Mouse (Mus musculus): ENCODE data around the gene Nmrk2. TPM values are rescaled to one million over a fixed set of nuclear protein-coding genes. Genes with fewer than 3 reads are reported as not detected.
A peak's percentile ranks its signal among the peaks of the same experiment; 100 is the strongest.

Gene Nmrk2
- total RNA-seq, 2 experiments from 2014 or later: 0.42 TPM; not detected in 1

DNA sequence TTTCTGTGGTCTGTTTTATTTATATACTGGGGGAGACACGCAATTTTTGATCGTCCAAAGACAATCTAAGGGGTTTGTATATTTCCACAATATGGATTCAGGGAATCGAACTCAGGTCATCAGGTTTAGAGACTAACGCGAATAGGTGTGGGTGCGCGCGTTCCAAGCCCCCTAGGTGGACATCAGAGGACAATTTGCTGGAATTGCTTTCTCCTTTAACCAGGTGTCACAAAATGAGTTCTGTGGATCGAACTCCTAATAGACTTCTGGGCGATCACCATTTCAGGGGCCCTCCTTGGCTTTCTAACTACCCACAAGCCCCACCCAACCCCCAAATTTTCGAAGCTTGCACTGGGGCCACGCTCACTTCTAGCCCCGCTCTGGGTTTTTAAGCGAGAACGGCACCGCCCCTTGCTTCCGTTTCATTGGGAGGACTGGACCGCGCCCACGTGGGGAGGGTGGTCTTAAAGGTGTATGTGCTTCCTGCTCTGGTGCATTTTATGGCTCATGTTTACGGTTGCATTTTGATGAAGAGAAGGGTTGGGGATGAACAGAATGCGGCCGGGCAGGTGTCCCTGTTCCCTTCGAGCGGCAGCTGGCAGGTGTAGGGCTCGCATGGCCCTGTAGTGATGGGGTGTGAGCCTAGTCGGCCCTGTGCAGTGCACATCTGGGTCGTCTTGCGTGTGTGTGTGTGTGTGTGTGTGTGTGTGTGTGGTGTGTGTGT lies 33.2 kb downstream of the Nmrk2 start:
- DNase-seq (ENCODE audit: extremely low spot score in 1 of 2, low spot score in 2 of 2): peak; percentile 71 to 75
- H3K4me3 ChIP-seq: peak overlapping the region; percentile 54
- TF ChIP-seq CTCF (IDR thresholded peaks at IDR 0.05): no peak
- H3K27ac ChIP-seq: peak overlapping the region; percentile 85
- intact Hi-C loops (cut with DNase I): loop anchor here (2.0 to 5.0 kb wide), 2 partner anchors 32 to 241 kb away; no protein-coding TSS in a partner anchor

DNA sequence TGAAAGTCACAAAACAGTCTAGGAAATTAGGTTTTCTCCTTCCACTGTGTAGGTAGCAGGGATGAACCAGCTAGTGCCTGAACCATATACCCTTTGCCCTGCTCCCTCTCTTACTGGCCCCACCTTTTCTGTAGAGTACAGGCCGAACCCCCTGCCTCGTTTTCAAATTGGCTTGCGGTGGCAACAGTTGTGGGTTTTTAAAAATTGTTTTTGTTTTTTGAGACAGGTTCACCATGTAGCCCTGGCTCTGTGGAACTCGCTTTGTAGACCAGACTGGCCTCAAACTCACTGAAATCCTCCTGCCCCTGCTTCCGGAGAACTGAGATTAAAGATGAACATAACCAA lies 33.8 kb downstream of the Nmrk2 start:
- peak overlapping the region; percentile 54 for H3K4me3 ChIP-seq
- intact Hi-C loops (cut with DNase I): loop anchor here (2.0 to 5.0 kb wide), 2 partner anchors 31 to 241 kb away; no protein-coding TSS in a partner anchor
- peak overlapping the region; percentile 85 for H3K27ac ChIP-seq
- no peak for TF ChIP-seq CTCF (IDR thresholded peaks at IDR 0.05)
- DNase-seq (ENCODE audit: extremely low spot score in 1 of 2, low spot score in 2 of 2): no peak

DNA sequence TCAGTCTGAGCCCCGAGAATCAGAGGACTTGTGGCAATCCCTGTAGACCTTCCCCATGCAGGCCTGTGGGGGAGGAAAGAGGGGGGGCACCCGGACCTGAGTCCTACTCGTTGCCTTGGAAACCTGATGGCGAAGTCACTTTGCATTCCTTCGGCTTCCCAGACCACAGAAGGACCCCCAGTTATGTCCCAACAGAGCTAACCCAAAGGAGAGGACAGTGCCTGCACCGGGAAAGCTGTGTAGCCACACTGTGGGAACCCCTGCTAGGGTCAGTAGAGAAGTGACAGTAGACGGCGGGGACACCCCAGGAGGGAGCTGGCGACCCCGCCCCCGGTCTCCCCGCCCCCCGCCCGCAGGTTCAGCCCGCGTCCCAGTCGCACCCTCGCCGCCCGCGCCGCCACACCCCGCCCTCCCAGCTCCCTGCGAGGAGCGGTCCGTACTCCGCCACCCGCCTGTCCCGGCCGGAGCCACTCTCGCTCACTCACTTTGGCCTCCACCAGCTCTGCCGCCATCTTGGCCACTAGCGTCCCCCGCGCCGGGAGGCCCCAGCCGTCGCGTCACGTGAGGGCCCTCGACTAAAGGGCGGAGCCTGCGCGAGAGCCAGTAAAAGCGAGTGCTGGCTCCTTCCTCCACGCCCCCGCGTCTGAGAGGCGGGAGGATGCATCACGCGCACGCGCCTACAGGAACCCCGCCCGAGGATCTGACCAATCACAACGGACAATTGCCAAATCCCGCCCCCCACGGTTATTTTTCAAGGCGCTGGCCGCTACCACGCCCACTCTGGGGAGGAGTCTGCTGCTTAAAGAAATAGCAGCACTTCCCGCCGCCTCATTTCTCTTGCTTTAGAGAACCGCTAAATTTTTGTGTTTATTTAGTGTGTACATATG lies 34.4 kb downstream of the Nmrk2 start, which contains the start of gene Pias4:
Pias4 (minus strand) TSS at position 724 of the 887 bp plus-strand sequence.
- intact Hi-C loops (cut with DNase I): loop anchor here (2.0 to 5.0 kb wide), 2 partner anchors 31 to 240 kb away; no protein-coding TSS in a partner anchor
- no peak for TF ChIP-seq CTCF (IDR thresholded peaks at IDR 0.05)
- H3K4me3 ChIP-seq: peak within 1 kb of the TSS; percentile 94
- peak within 1 kb of the TSS; percentile 86 for H3K27ac ChIP-seq
- DNase-seq (ENCODE audit: extremely low spot score in 1 of 2, low spot score in 2 of 2): peak; percentile 100

DNA sequence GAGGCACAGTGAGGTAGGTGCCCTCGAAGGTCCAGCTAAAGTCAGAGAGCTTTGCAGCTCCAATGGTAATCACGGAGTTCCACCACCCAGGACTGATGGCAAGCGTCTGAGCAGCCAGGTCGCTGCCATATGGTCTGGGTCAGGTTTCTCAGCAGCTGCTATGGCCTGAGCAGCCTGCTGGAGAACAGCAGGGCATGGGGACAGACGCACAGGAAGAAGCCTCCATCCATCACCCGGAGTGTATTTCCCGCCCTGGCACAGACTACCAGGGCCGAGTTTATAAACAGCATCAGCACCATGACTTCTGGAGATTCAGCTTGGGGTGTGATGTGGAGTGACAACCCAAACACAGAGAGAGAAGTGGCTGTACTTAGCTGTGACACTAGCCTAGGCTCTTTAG lies 36.7 kb downstream of the Nmrk2 start:
- DNase-seq (ENCODE audit: extremely low spot score in 1 of 2, low spot score in 2 of 2): no peak
- intact Hi-C loops (cut with DNase I): loop anchor here (5.0 kb wide), 1 partner anchor 238 kb away; no protein-coding TSS in a partner anchor
- no peak overlapping the region for H3K4me3 ChIP-seq
- no peak overlapping the region for H3K27ac ChIP-seq
- TF ChIP-seq CTCF (IDR thresholded peaks at IDR 0.05): no peak

DNA sequence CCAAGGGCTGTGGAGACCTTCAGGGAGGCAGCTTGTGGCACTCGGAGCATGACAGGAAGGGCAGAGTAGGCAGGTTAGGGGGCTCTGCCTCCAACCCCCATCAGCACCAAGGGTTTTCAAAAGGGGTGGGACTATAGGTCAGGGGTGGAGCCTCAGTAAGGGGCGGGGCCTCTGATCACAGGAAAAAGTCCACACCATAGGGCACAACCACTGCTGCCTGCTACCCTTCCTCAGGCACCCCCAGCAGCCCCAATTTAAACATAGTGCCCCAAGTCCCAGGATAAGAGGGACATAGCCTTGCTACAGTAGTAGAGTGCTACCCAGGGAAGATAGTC lies 39.6 kb downstream of the Nmrk2 start:
- intact Hi-C loops (cut with DNase I): no loop called here
- TF ChIP-seq CTCF (IDR thresholded peaks at IDR 0.05): no peak
- DNase-seq (ENCODE audit: extremely low spot score in 1 of 2, low spot score in 2 of 2): no peak
- Histone ChIP-seq H3K4me3 (no peak overlapping the region), H3K27ac (no peak overlapping the region)

DNA sequence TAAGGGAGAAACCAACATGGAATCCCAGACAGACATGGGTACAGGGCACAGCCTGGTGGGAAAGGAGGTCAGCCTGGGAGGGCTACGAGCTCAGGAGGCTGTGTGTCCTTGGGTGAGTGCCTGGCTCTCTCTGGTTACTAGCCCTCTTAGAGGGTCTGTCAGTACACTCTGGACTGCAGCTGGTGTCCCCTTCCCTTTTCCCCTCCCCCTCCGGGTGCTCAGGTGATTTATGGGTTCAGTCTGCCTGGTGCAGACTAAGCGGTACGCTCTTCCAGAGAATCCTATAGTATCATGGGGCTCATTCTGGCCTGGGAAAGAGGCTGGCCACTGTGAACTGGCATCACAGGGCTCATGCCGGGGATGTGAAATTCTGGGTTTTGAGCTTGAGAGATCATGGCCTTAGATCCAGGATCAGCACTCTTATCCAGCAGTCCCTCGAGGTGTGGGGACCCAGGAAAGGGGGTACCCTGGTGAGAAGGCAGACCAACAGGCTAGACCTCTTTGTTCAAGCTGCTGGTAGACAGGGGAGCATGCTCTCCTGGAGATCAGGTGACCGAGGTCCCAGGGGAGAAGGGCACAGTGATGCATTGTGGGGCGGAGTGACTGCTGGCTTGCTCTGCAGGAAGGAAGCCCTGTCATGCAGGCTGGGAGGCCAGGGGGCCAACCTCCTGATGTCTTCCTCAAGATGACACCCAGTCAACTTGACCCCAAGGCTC lies 40.1 kb downstream of the Nmrk2 start:
- DNase-seq (ENCODE audit: extremely low spot score in 1 of 2, low spot score in 2 of 2): no peak
- intact Hi-C loops (cut with DNase I): no loop called here
- Histone ChIP-seq H3K4me3 (no peak overlapping the region), H3K27ac (no peak overlapping the region)
- no peak for TF ChIP-seq CTCF (IDR thresholded peaks at IDR 0.05)

DNA sequence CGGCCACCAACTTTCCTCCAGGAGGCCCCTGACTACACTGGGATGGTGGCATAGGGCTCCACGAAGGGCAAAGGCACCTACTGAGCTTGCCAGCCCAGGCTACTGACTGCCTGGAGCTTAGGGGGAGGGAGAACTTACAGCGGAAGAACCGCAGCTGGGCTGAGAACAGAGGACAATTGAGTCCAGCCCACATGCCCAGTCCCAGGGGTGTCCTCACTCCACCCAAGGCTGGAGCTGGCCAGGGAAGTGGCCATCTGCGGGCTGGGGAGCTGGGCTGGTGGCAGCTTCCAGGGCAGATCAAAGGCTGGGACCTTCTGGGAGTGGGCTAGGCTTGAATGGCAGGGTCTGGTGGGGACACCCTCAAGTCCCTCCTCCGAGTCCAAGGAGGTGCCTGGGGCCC lies 47.1 kb downstream of the Nmrk2 start:
- Histone ChIP-seq H3K27ac (peak overlapping the region; percentile 50; the same call in 1 of the 2 replicates), H3K4me3 (no peak overlapping the region)
- no peak for DNase-seq (ENCODE audit: extremely low spot score in 1 of 2, low spot score in 2 of 2)
- intact Hi-C loops (cut with DNase I): no loop called here
- TF ChIP-seq CTCF (IDR thresholded peaks at IDR 0.05): no peak

DNA sequence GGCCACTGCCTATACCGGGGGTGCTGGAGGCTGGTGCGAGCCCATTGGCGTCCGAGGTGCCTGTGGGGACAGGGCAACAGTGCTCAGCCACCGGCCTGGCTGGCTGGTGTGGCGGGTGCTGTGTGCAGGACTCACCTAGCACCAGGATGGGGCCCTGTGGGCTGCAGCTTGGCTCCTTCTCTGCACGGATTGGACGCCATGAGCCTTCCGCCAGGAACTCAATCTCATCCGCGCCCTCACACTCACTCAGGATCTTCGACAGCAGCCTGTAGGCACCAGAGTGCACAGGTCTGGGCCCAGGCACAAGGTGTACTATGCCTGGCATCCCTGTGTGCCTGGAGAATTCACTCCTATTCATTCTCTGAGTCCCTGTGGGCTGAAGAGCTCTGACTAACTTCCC lies 47.5 kb downstream of the Nmrk2 start:
- no peak overlapping the region for H3K4me3 ChIP-seq
- no peak for DNase-seq (ENCODE audit: extremely low spot score in 1 of 2, low spot score in 2 of 2)
- TF ChIP-seq CTCF (IDR thresholded peaks at IDR 0.05): no peak
- intact Hi-C loops (cut with DNase I): no loop called here
- H3K27ac ChIP-seq: peak overlapping the region; percentile 47; the same call in 1 of the 2 replicates

DNA sequence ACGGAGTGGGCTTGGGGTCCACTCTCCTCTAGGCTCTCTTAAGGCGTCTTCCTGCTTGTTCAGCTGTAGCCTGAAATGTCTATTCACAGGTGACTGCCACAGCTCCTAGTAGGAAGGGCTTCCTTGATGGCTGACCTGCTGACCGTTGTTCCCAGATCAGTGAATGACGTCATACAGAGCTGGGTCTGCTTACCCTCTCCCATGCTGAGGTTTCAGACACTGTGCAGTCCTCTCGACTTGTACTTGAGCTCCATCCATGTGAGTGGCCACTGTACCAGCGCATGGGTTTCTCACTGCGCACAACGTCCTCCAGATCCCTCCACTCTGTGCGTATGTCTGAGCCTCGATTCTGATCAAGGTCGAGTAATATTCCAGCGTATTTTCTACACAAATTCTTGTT lies 49.2 kb downstream of the Nmrk2 start:
- intact Hi-C loops (cut with DNase I): no loop called here
- H3K27ac ChIP-seq: no peak overlapping the region
- DNase-seq (ENCODE audit: extremely low spot score in 1 of 2, low spot score in 2 of 2): no peak
- H3K4me3 ChIP-seq: no peak overlapping the region
- TF ChIP-seq CTCF (IDR thresholded peaks at IDR 0.05): no peak

DNA sequence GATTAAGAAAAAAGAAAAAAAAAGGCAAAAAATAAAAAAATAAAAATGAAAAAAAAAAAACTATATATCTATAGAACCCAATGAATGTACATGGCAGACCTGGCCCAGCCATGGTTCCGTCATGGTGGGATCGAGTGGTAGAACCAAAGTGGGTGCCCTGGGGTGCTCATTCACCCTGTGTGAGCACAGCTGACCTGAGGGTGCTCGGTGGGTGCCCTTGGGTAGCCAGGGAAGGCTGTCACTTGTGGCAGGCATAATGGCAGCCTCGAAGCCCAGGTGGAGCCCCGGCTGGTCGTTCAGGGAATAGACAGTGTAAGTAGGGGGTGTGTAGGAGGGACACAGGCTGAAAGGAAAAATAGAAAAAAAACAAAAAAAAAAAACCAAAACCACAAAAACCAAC lies 50.6 kb downstream of the Nmrk2 start:
- intact Hi-C loops (cut with DNase I): no loop called here
- TF ChIP-seq CTCF (IDR thresholded peaks at IDR 0.05): no peak
- H3K4me3 ChIP-seq: no peak overlapping the region
- no peak for DNase-seq (ENCODE audit: extremely low spot score in 1 of 2, low spot score in 2 of 2)
- H3K27ac ChIP-seq: no peak overlapping the region

Other genes with a start within 250 kb of the Nmrk2 start
- 100 to 1,000 TPM in 1 of 2 experiments, 10 to 100 TPM in 1; 66.6 to 111 TPM for gene Gng7, start 187.1 kb downstream of the Nmrk2 start, total RNA-seq (2021)
- 100 to 1,000 TPM; 100 to 116 TPM for gene Diras1, start 176.4 kb downstream of the Nmrk2 start, total RNA-seq (2021)
- gene Slc39a3, start 164.6 kb downstream of the Nmrk2 start, total RNA-seq (2021): 10 to 100 TPM; 61.3 to 62.5 TPM
- gene Sgta, start 141.9 kb downstream of the Nmrk2 start, total RNA-seq (2021): 100 to 1,000 TPM; 171 to 173 TPM
- 10 to 100 TPM; 51.0 to 51.1 TPM for gene Thop1, start 132.0 kb downstream of the Nmrk2 start, total RNA-seq (2021)
- under 1 TPM; 0.25 to 0.33 TPM for gene Creb3l3, start 103.2 kb downstream of the Nmrk2 start, total RNA-seq (2021)
- 100 to 1,000 TPM; 136 to 150 TPM for gene Map2k2, start 96.1 kb downstream of the Nmrk2 start, total RNA-seq (2021)
- gene Zbtb7a, start 66.8 kb downstream of the Nmrk2 start, total RNA-seq (2021): 100 to 1,000 TPM; 130 to 132 TPM
- gene Pias4, start 34.1 kb downstream of the Nmrk2 start, total RNA-seq (2021): 10 to 100 TPM; 26.7 to 32.0 TPM
- gene Eef2, start 25.4 kb downstream of the Nmrk2 start, total RNA-seq (2021): 100 to 1,000 TPM; 884 to 901 TPM
- gene Dapk3, start 19.0 kb downstream of the Nmrk2 start, total RNA-seq (2021): 10 to 100 TPM; 74.6 to 89.4 TPM
- not detected for gene 4930442H23Rik, start 18.2 kb downstream of the Nmrk2 start, total RNA-seq (2021)
- 100 to 1,000 TPM; 203 to 206 TPM for gene Atcay, start 28.8 kb upstream of the Nmrk2 start, total RNA-seq (2021)
- gene Zfr2, start 31.1 kb upstream of the Nmrk2 start, total RNA-seq (2021): 10 to 100 TPM; 70.9 to 76.2 TPM
- 100 to 1,000 TPM; 212 to 221 TPM for gene Matk, start 50.9 kb upstream of the Nmrk2 start, total RNA-seq (2021)
- gene Mrpl54, start 64.9 kb upstream of the Nmrk2 start, total RNA-seq (2021): 10 to 100 TPM; 41.3 to 42.8 TPM
- 10 to 100 TPM; 35.8 to 38.6 TPM for gene Apba3, start 64.9 kb upstream of the Nmrk2 start, total RNA-seq (2021)
- gene Tjp3, start 89.5 kb upstream of the Nmrk2 start, total RNA-seq (2021): under 1 TPM; 0.26 to 0.45 TPM
- 100 to 1,000 TPM; 431 TPM for gene Pip5k1c, start 90.9 kb upstream of the Nmrk2 start, total RNA-seq (2021)
- 10 to 100 TPM; 31.3 to 31.8 TPM for gene Cactin, start 119.1 kb upstream of the Nmrk2 start, total RNA-seq (2021)
- gene Tbxa2r, start 126.7 kb upstream of the Nmrk2 start, total RNA-seq (2021): under 1 TPM; 0.70 to 0.82 TPM
- 1 to 10 TPM; 1.7 to 2.1 TPM for gene Gipc3, start 141.2 kb upstream of the Nmrk2 start, total RNA-seq (2021)
- 10 to 100 TPM; 27.3 to 29.5 TPM for gene Hmg20b, start 148.4 kb upstream of the Nmrk2 start, total RNA-seq (2021)
- 10 to 100 TPM; 38.2 to 40.2 TPM for gene Mfsd12, start 155.4 kb upstream of the Nmrk2 start, total RNA-seq (2021)
- gene 4930404N11Rik, start 163.8 kb upstream of the Nmrk2 start, total RNA-seq (2021): 1 to 10 TPM in 1 of 2 experiments, under 1 TPM in 1; 1.00 to 1.3 TPM
- gene Fzr1, start 176.5 kb upstream of the Nmrk2 start, total RNA-seq (2021): 10 to 100 TPM; 69.1 to 70.6 TPM
- gene Dohh, start 182.4 kb upstream of the Nmrk2 start, total RNA-seq (2021): 10 to 100 TPM; 87.1 to 95.1 TPM
- gene Gm48551, start 182.4 kb upstream of the Nmrk2 start, total RNA-seq (2021): 1 to 10 TPM; 2.0 to 3.4 TPM
- 1 to 10 TPM; 5.1 to 7.1 TPM for gene Gm48552, start 187.0 kb upstream of the Nmrk2 start, total RNA-seq (2021)
- gene Smim24, start 191.0 kb upstream of the Nmrk2 start, total RNA-seq (2021): 1 to 10 TPM; 1.3 to 1.4 TPM

All from left cerebral cortex, adult 2 months (tissue).